ENCODE assay signal across 8 mouse cellular contexts in genomic region chr7:68085870-68086341, GRCm38 (mm10).
DNase-seq lines count a peak whose midpoint lies in the region; ATAC-seq and TF ChIP-seq lines count a peak whose summit lies in the region.

No protein-coding gene starts in this region.

- H3K36me3 ChIP-seq in forebrain, embryonic 10.5 days (replicated peaks) = peaks cover 11% of the 10 kb centered on the region
- H3K36me3 ChIP-seq in hindbrain, embryonic 13.5 days = no peaks in the 10 kb centered on the region
- H3K36me3 ChIP-seq in liver, embryonic 14.5 days (replicated peaks; ENCODE audit: control insufficient read depth, insufficient read depth, low read depth) = no peaks in the 10 kb centered on the region

- peak overlapping the region; percentile 15; the same call in 1 of the 2 replicates for H3K4me2 ChIP-seq in hindbrain, embryonic 13.5 days
- peak overlapping the region; percentile 54 for H3K4me2 ChIP-seq in liver, embryonic 14.5 days (ENCODE audit: low read depth)

- H3K9me3 ChIP-seq in forebrain, embryonic 10.5 days = no peaks in the 10 kb centered on the region
- H3K9me3 ChIP-seq in hindbrain, embryonic 13.5 days = no peaks in the 10 kb centered on the region
- no peaks in the 10 kb centered on the region for H3K9me3 ChIP-seq in liver, embryonic 14.5 days (ENCODE audit: control insufficient read depth, low read length)

- no peak for TF ChIP-seq EP300 in liver, embryonic 14.5 days (IDR thresholded peaks at IDR 0.05; ENCODE audit: low read depth)

- DNase-seq in lung, adult 18-20 months = peak; percentile 48 to 69
- DNase-seq in lung, postnatal 14 days = no peak
- DNase-seq in forebrain, embryonic 10.5 days (ENCODE audit: extremely low spot score, low spot score) = no peak
- DNase-seq in liver, embryonic 14.5 days (ENCODE audit: low read depth in 3 of 3, low spot score in 3 of 3) = no peak
- peak; percentile 42 for DNase-seq in retina, embryonic 14.5 days (ENCODE audit: low spot score)
- no peak for DNase-seq in frontal cortex, postnatal 25 days (ENCODE audit: low spot score in 2 of 2)
- no peak for DNase-seq in ovary, postnatal 10 days (ENCODE audit: low spot score)

- peak overlapping the region; percentile 23; the same call in 1 of the 2 replicates for H3K4me3 ChIP-seq in forebrain, embryonic 10.5 days
- H3K4me3 ChIP-seq in hindbrain, embryonic 13.5 days = no peak overlapping the region
- H3K4me3 ChIP-seq in liver, embryonic 14.5 days (ENCODE audit: insufficient read depth in 1 of 2, low read depth in 2 of 2, low read length in 2 of 2) = no peak overlapping the region

- WGBS in forebrain, embryonic 10.5 days = 33% methylated on average over 4 of the region's 4 CpGs
- 14% methylated on average over 4 of the region's 4 CpGs for WGBS in hindbrain, embryonic 13.5 days
- 41% methylated on average over 4 of the region's 4 CpGs for WGBS in liver, embryonic 14.5 days (ENCODE audit: insufficient replicate concordance)

- H3K4me1 ChIP-seq in forebrain, embryonic 10.5 days = peaks cover 73% of the 10 kb centered on the region
- H3K4me1 ChIP-seq in hindbrain, embryonic 13.5 days (replicated peaks) = peaks cover 75% of the 10 kb centered on the region
- H3K4me1 ChIP-seq in liver, embryonic 14.5 days (replicated peaks; ENCODE audit: control insufficient read depth in 2 of 2, insufficient read depth in 2 of 2, low read length in 1 of 2) = peaks cover 13 to 35% of the 10 kb centered on the region in 2 experiments

- peak overlapping the region; percentile 3; the same call in 1 of the 2 replicates for H3K9ac ChIP-seq in hindbrain, embryonic 13.5 days
- peak overlapping the region; percentile 36; the same call in 1 of the 2 replicates for H3K9ac ChIP-seq in liver, embryonic 14.5 days (replicated peaks)

- ATAC-seq in hindbrain, embryonic 13.5 days (ENCODE audit: low FRiP score) = peak; percentile 41; the same call in 1 of the 2 replicates
- peak; percentile 70 for ATAC-seq in liver, embryonic 14.5 days (ENCODE audit: insufficient read depth)

- H3K27me3 ChIP-seq in forebrain, embryonic 10.5 days (ENCODE audit: poor library complexity, severe bottlenecking) = 0 out of 2 replicates have a peak, but pooled peaks cover 3% of the 10 kb centered on the region
- H3K27me3 ChIP-seq in hindbrain, embryonic 13.5 days = no peaks in the 10 kb centered on the region
- H3K27me3 ChIP-seq in liver, embryonic 14.5 days (ENCODE audit: control insufficient read depth, insufficient read depth, low read length) = no peaks in the 10 kb centered on the region

- H3K27ac ChIP-seq in forebrain, embryonic 10.5 days = peak overlapping the region; percentile 84
- H3K27ac ChIP-seq in hindbrain, embryonic 13.5 days = peak overlapping the region; percentile 91
- H3K27ac ChIP-seq in liver, embryonic 14.5 days = peak overlapping the region; percentile 36

- no peak for TF ChIP-seq CTCF in liver, embryonic 14.5 days (IDR thresholded peaks at IDR 0.05; ENCODE audit: low read depth)

Comparison
In these comparisons a context has a peak if more than half of its experiments do, and no peak if none do; other contexts are left out.
1. DNase-seq: peak in lung, adult 18-20 months (2 of 2) and retina, embryonic 14.5 days (single experiment); none in lung, postnatal 14 days (single experiment), forebrain, embryonic 10.5 days (single experiment), liver, embryonic 14.5 days (0 of 3), frontal cortex, postnatal 25 days (0 of 2) and ovary, postnatal 10 days (single experiment).
2. H3K27ac ChIP-seq: peak in every context shown above with its lines; median percentile 91 in hindbrain, embryonic 13.5 days; 84 in forebrain, embryonic 10.5 days; 36 in liver, embryonic 14.5 days.